Mouse (Mus musculus): ENCODE results near the gene Golga2. TPM values are rescaled to one million over a fixed set of nuclear protein-coding genes. Genes with fewer than 3 reads are reported as not detected.

Gene Golga2
- polyA plus RNA-seq, 1 experiment from 2014 or later, result 28.2 TPM

GRCm38 (mm10) chr2:32256273-32256672, 30.9 kb upstream of the Golga2 start:
- no peak overlapping the region for H3K4me3 ChIP-seq
- H3K36me3 ChIP-seq, result peaks cover 64% of the 10 kb centered on the region
- H3K27me3 ChIP-seq, result no peaks in the 10 kb centered on the region
- H3K9me3 ChIP-seq, result no peaks in the 10 kb centered on the region
- H3K27ac ChIP-seq, result no peak overlapping the region
- H3K9ac ChIP-seq, result no peak overlapping the region
- WGBS, result 92% methylated on average over 11 of the region's 11 CpGs
- no peak overlapping the region for H3K4me2 ChIP-seq (replicated peaks)
- peaks cover 8% of the 10 kb centered on the region for H3K4me1 ChIP-seq
- no peak for ATAC-seq (ENCODE audit: low FRiP score, low read depth)

- Histone ChIP-seq H3K27me3 (no peaks in the 10 kb centered on the region), H3K27ac (no peak overlapping the region), H3K9me3 (no peaks in the 10 kb centered on the region), H3K4me2 (replicated peaks) (peak overlapping the region; percentile 85), H3K4me1 (peaks cover 8% of the 10 kb centered on the region), H3K9ac (peak overlapping the region; percentile 87), H3K4me3 (peak overlapping the region; percentile 75), H3K36me3 (peaks cover 36% of the 10 kb centered on the region)
- ATAC-seq (ENCODE audit: low FRiP score, low read depth), result no peak
- 57% methylated on average over 6 of the region's 6 CpGs for WGBS
Observed at GRCm38 (mm10) chr2:32258887-32259533, 28.2 kb upstream of the Golga2 start.

GRCm38 (mm10) chr2:32259657-32260417, 27.3 kb upstream of the Golga2 start, which contains the start of gene Uck1:
TSS of gene Uck1 (minus strand) at chr2:32260159.
- Histone ChIP-seq H3K27me3 (no peaks in the 10 kb centered on the region), H3K4me3 (peak within 1 kb of the TSS; percentile 75), H3K36me3 (peaks cover 28% of the 10 kb centered on the region), H3K9ac (peak within 1 kb of the TSS; percentile 87), H3K4me2 (replicated peaks) (peak within 1 kb of the TSS; percentile 85), H3K9me3 (no peaks in the 10 kb centered on the region), H3K4me1 (peaks cover 8% of the 10 kb centered on the region), H3K27ac (peak within 1 kb of the TSS; percentile 39; the same call in 1 of the 2 replicates)
- peak; percentile 88 for ATAC-seq (ENCODE audit: low FRiP score, low read depth)
- 2% methylated on average over 59 of the region's 59 CpGs for WGBS

- no peak for ATAC-seq (ENCODE audit: low FRiP score, low read depth)
- Histone ChIP-seq H3K9ac (no peak overlapping the region), H3K27ac (no peak overlapping the region), H3K36me3 (peaks cover 27% of the 10 kb centered on the region), H3K4me1 (peaks cover 8% of the 10 kb centered on the region), H3K27me3 (no peaks in the 10 kb centered on the region), H3K4me2 (replicated peaks) (peak overlapping the region; percentile 85), H3K4me3 (peak overlapping the region; percentile 75; the same call in 1 of the 2 replicates), H3K9me3 (no peaks in the 10 kb centered on the region)
- 33% methylated on average over 4 of the region's 4 CpGs for WGBS
Observed at GRCm38 (mm10) chr2:32260635-32261034, 26.5 kb upstream of the Golga2 start.

GRCm38 (mm10) chr2:32275823-32276222, 11.4 kb upstream of the Golga2 start:
- no peak for ATAC-seq (ENCODE audit: low FRiP score, low read depth)
- H3K4me3 ChIP-seq, result no peak overlapping the region
- no peak overlapping the region for H3K9ac ChIP-seq
- no peaks in the 10 kb centered on the region for H3K9me3 ChIP-seq
- 61% methylated on average over 3 of the region's 3 CpGs for WGBS
- no peaks in the 10 kb centered on the region for H3K27me3 ChIP-seq
- H3K4me1 ChIP-seq, result no peaks in the 10 kb centered on the region
- peaks cover 42% of the 10 kb centered on the region for H3K36me3 ChIP-seq
- H3K27ac ChIP-seq, result no peak overlapping the region
- no peak overlapping the region for H3K4me2 ChIP-seq (replicated peaks)

GRCm38 (mm10) chr2:32282289-32282688, 4.9 kb upstream of the Golga2 start:
- Histone ChIP-seq H3K27ac (no peak overlapping the region), H3K9ac (no peak overlapping the region), H3K4me2 (replicated peaks) (no peak overlapping the region), H3K9me3 (no peaks in the 10 kb centered on the region), H3K27me3 (no peaks in the 10 kb centered on the region), H3K4me1 (peaks cover 10% of the 10 kb centered on the region), H3K4me3 (no peak overlapping the region), H3K36me3 (peaks cover 83% of the 10 kb centered on the region)
- no peak for ATAC-seq (ENCODE audit: low FRiP score, low read depth)
- WGBS, result 91% methylated on average over 2 of the region's 2 CpGs

GRCm38 (mm10) chr2:32282727-32283126, 4.5 kb upstream of the Golga2 start:
- Histone ChIP-seq H3K36me3 (peaks cover 79% of the 10 kb centered on the region), H3K9ac (no peak overlapping the region), H3K4me1 (peaks cover 10% of the 10 kb centered on the region), H3K27me3 (no peaks in the 10 kb centered on the region), H3K9me3 (no peaks in the 10 kb centered on the region), H3K4me2 (replicated peaks) (no peak overlapping the region), H3K4me3 (no peak overlapping the region), H3K27ac (no peak overlapping the region)
- ATAC-seq (ENCODE audit: low FRiP score, low read depth), result no peak
- WGBS, result 79% methylated on average over 1 of the region's 1 CpGs

GRCm38 (mm10) chr2:32283986-32284385, 3.2 kb upstream of the Golga2 start:
- H3K9ac ChIP-seq, result no peak overlapping the region
- H3K9me3 ChIP-seq, result no peaks in the 10 kb centered on the region
- H3K4me2 ChIP-seq (replicated peaks), result no peak overlapping the region
- 88% methylated on average over 3 of the region's 3 CpGs for WGBS
- H3K27ac ChIP-seq, result no peak overlapping the region
- H3K4me3 ChIP-seq, result no peak overlapping the region
- peaks cover 14% of the 10 kb centered on the region for H3K4me1 ChIP-seq
- H3K27me3 ChIP-seq, result no peaks in the 10 kb centered on the region
- no peak for ATAC-seq (ENCODE audit: low FRiP score, low read depth)
- peaks cover 67% of the 10 kb centered on the region for H3K36me3 ChIP-seq

GRCm38 (mm10) chr2:32287923-32288367, 761 bp downstream of the Golga2 start, which contains the start of gene Swi5:
TSS of gene Swi5 (minus strand) at chr2:32288075.
- H3K4me1 ChIP-seq, result peaks cover 26% of the 10 kb centered on the region
- H3K4me3 ChIP-seq, result peak within 1 kb of the TSS; percentile 90
- under 1% methylated on average over 41 of the region's 41 CpGs for WGBS
- peak; percentile 99 for ATAC-seq (ENCODE audit: low FRiP score, low read depth)
- H3K9ac ChIP-seq, result peak within 1 kb of the TSS; percentile 94
- H3K27me3 ChIP-seq, result no peaks in the 10 kb centered on the region
- peak within 1 kb of the TSS; percentile 63; the same call in 1 of the 2 replicates for H3K27ac ChIP-seq
- H3K9me3 ChIP-seq, result no peaks in the 10 kb centered on the region
- peaks cover 31% of the 10 kb centered on the region for H3K36me3 ChIP-seq
- peak within 1 kb of the TSS; percentile 91 for H3K4me2 ChIP-seq (replicated peaks)

- Histone ChIP-seq H3K27me3 (no peaks in the 10 kb centered on the region), H3K9ac (peak overlapping the region; percentile 76), H3K4me1 (peaks cover 26% of the 10 kb centered on the region), H3K36me3 (peaks cover 31% of the 10 kb centered on the region), H3K4me2 (replicated peaks) (peak overlapping the region; percentile 91), H3K27ac (peak overlapping the region; percentile 58; the same call in 1 of the 2 replicates), H3K4me3 (peak overlapping the region; percentile 90), H3K9me3 (no peaks in the 10 kb centered on the region)
- 2% methylated on average over 29 of the region's 29 CpGs for WGBS
- ATAC-seq (ENCODE audit: low FRiP score, low read depth), result peak; percentile 74
Observed at GRCm38 (mm10) chr2:32288371-32288931, 1.3 kb downstream of the Golga2 start.

- Histone ChIP-seq H3K4me3 (peak overlapping the region; percentile 90), H3K27ac (no peak overlapping the region), H3K4me2 (replicated peaks) (peak overlapping the region; percentile 91), H3K4me1 (peaks cover 26% of the 10 kb centered on the region), H3K9me3 (no peaks in the 10 kb centered on the region), H3K36me3 (peaks cover 30% of the 10 kb centered on the region), H3K9ac (no peak overlapping the region), H3K27me3 (no peaks in the 10 kb centered on the region)
- ATAC-seq (ENCODE audit: low FRiP score, low read depth), result no peak
Observed at GRCm38 (mm10) chr2:32289578-32289977, 2.4 kb downstream of the Golga2 start.

GRCm38 (mm10) chr2:32294348-32294747, 7.2 kb downstream of the Golga2 start:
- Histone ChIP-seq H3K4me1 (peaks cover 8% of the 10 kb centered on the region), H3K9me3 (no peaks in the 10 kb centered on the region), H3K4me2 (replicated peaks) (no peak overlapping the region), H3K4me3 (no peak overlapping the region), H3K9ac (peak overlapping the region; percentile 19; the same call in 1 of the 2 replicates), H3K36me3 (peaks cover 61% of the 10 kb centered on the region), H3K27me3 (no peaks in the 10 kb centered on the region), H3K27ac (no peak overlapping the region)
- ATAC-seq (ENCODE audit: low FRiP score, low read depth), result no peak
- WGBS, result 83% methylated on average over 8 of the region's 8 CpGs

Measured in limb, embryonic 13.5 days (tissue).